Mouse (Mus musculus) heart, postnatal 25 days (tissue): ENCODE measurements around the gene Srsf6. TPM values are rescaled to one million over a fixed set of nuclear protein-coding genes. Genes with fewer than 3 reads are reported as not detected.
A peak's percentile ranks its signal among the peaks of the same experiment; 100 is the strongest.

ENCODE experiments used
- DNase-seq: peaks from one replicate; pipeline ENCODE4 v3.0.0; 2022; ENCODE audit warnings: low spot score
- intact Hi-C: fragments of 180-260 bp; cut with DNase I; formaldehyde crosslinking; loops from one replicate; pipeline ENCODE4 v1.15.1; 2025
- total RNA-seq, 2 experiments: library from RNA; stranded (reverse); gene quantifications; 2 replicates each; pipeline ENCODE4 v1.2.3; 2021

The Srsf6 gene
- total RNA-seq, 2 experiments from 2014 or later: 63.7 to 70.7 TPM

DNA sequence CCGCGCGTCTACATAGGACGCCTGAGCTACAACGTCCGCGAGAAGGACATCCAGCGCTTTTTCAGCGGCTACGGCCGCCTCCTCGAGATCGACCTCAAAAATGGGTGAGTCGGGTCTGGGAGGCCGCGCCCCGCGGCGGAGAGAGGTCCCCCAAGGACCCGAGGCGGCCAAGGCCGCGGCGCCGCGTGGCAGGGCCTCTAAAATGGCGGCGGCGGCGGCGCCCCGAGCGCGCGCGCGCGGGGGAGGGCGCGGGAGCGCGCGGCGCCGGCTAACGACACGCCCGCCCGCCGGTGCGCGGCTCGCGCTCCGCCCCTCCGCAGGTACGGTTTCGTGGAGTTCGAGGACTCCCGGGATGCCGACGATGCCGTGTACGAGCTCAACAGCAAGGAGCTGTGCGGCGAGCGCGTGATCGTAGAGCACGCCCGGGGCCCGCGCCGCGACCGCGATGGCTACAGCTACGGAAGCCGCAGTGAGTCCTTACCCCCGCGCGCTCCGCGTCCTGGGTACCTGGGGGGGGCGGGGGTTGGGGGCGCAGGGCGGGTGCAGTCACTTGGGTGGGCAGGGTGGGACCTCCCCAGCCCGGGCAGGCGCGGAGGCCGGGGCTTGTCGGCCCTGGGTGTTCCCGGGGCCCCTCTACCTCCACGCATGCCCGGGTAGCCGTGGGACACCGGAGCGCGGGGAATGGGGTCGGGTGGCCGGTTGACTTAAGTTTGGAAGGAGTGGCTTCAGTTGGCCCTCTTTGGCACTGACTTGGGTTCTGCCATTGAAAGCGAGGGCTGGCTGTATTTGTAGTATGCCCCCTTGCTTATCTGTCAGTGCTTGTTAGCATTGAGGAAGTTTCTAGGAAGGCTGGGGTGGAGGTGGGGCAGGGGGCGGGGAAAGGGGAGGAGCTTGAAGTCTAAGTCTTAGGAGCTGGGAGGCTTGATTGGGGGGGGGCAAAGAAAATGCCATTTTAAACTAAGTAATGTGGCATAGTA, 634 bp downstream of the Srsf6 start:
- intact Hi-C loops: loop anchor here (5.0 kb wide), 1 partner anchor 85 kb away; the partner anchor contains the start of gene Ift52

DNA sequence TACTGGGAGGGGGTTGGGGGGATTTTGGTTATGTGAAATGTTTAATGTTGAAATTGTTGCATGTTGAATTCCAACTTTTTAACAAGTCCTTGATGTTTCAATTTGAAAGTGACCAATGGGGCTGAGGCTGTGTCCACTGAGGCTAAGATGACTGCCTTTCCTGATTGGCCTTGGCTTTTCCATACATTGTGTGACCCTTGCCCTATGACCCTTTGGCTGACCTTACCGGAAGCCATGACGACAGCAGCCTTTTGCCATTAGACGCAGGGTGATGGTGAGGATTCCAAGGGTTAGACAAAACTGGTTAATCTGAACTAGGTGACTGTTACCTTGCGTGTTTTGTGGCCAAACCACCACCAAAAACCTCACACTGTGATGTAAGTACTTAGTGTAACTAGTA, 1.4 kb downstream of the Srsf6 start:
- intact Hi-C loops: loop anchor here (5.0 kb wide), 1 partner anchor 85 kb away; the partner anchor contains the start of gene Ift52
- DNase-seq: no peak

More for the DNA sequence above, 634 bp downstream of the Srsf6 start:
- DNase-seq: peak; percentile 33

DNA sequence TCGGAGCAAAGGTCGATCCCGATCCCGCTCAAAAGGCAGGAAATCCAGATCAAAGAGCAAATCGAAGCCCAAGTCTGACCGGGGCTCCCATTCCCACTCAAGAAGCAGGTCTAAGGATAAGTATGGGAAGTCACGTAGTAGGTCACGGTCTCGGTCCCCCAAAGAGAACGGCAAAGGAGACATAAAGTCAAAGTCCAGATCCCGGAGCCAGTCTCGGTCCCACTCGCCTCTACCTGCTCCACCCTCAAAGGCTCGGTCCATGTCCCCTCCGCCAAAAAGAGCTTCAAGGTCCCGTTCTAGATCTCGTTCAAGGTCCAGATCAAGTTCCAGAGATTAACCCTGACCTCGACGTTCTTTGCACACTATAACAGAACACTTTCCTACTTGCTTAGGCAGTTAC, 3.1 kb downstream of the Srsf6 start:
- intact Hi-C loops: loop anchor here (5.0 kb wide), 1 partner anchor 83 kb away; the partner anchor contains the start of gene Ift52
- DNase-seq: no peak

DNA sequence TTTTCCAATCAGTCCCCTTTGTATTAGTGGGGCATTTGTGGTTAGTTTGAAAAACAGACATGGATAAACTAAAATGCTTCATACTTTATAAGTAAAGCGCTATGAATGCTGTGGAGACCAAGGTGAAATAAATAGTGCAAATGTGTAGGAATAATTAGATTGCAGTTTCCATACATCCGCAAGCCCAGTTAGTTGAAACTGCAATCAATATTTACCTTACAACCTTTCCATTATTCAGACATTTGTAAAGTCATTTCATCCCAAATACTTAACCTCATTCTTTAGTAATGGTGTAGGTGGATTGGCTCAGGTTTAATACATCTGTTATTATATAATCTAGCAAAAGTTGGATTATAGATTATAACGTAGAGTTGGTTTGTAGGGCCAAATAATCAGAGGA, 4.4 kb downstream of the Srsf6 start:
- DNase-seq: no peak
- intact Hi-C loops: no loop called here

DNA sequence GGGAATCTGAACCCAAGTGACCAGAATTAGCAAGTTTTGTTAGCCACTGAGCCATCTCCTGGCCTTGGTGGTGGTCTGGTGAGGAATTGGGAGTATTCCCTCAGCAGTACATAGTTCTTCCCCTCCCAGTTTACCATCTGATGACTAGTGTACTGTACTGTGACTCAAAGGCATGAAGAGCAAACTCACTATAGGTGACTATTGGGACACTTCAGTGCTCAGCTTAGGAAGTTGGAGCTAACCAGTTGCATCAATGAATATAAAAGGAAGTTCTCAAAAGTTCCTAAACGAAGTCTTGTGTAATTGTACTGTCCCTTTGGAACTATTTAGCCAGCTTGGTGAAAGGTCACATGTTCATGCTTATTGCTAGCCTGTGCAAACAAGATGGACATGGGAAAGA, 8.2 kb downstream of the Srsf6 start:
- DNase-seq: no peak
- intact Hi-C loops: no loop called here

DNA sequence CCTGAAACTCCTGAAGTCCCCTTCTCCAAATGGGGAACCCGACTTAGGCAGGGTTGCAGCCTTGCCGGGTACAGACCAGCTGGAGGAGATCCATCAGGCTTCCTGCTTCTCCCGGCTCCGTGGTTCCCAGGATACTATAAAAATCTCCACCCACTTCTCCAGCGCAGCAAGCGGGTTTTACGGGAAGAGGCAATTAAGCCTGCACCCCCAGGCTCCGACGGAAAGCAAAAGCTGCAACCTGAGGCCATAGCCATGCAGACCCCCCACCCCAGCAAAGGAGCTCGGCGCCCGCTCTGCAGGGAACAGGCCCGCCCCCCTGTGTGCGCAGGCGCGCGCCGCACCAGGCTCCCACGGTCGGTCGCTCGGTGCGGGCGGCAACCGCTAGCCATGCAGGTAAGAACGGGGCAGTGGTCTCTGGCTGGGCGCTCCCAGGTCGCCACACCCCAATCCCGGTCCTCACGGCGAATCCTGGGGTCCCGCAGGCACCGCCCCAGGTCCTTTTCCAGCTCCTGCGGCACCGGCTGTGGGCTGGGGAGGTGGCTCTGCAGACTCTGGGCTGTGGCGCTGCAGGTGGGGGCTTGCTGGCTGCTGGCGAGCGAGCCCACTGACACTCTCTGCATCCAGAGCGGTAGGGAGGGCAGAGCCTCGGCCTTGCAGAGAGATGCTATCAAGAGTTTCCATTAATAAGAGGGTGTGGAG, 12.0 kb downstream of the Srsf6 start, which contains the start of gene L3mbtl1:
L3mbtl1 (plus strand) TSS at position 325 of the 699 bp plus-strand sequence.
- DNase-seq: no peak
- intact Hi-C loops: no loop called here

DNA sequence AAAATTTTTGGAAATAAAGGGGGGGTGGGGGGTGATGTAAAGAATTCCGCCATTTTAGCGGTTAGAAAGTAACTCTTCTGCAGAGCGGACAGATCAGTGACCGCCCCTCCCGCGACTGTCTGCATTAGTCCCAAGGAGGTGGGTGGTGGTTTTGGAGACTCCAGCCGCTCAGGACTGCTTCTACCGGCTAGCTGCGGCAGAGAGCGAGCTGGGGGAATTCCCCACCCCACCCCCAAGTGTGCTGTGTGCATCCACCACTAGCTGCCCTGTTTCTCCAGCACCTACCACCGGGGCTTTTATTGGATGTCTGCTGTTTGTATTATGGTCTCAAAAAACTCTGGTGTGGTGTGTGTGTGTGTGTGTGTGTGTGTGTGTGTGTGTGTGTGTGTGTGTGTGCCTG, 12.6 kb downstream of the Srsf6 start:
- intact Hi-C loops: no loop called here
- DNase-seq: no peak

DNA sequence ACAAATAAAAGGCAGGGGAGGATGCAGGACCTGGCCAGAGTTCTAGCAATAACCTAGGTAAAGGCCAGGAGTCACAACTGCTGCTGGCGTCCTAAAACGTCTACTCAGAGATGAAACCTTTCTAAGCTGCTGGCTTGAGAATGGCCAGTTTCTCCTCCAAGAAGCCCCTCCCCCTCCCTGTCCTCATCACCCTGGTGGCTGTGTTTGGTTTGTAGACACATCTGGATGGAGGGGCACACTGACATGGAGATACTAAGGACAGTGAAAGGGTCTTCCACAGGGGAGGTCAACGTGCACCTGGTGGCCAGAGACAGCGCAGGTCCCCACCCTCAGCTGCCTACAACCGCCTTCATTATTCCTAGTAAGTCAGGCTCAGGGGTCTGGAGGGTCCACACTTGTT, 15.6 kb downstream of the Srsf6 start:
- intact Hi-C loops: no loop called here

DNA sequence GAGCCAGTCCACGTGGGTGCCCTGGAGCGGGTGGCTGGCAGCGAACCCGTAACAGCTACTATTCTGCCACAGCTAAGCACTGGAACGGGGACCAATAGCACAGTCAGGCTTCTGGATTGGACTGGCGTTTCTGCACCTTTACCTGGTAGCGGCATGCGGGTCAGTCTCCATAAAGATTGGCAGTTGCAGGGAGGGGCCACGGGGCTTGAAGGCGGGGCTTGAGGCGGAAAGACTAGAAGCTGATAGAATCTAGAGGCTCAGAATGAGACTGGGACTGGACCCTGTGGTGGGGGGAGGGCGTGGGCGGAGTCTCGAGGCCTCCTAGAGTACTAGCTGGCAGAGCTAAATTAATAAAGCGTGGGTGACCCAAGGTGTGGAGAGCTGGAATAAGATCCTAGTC, 16.4 kb downstream of the Srsf6 start:
- no peak for DNase-seq
- intact Hi-C loops: no loop called here

More for the DNA sequence above, 15.6 kb downstream of the Srsf6 start:
- DNase-seq: no peak

DNA sequence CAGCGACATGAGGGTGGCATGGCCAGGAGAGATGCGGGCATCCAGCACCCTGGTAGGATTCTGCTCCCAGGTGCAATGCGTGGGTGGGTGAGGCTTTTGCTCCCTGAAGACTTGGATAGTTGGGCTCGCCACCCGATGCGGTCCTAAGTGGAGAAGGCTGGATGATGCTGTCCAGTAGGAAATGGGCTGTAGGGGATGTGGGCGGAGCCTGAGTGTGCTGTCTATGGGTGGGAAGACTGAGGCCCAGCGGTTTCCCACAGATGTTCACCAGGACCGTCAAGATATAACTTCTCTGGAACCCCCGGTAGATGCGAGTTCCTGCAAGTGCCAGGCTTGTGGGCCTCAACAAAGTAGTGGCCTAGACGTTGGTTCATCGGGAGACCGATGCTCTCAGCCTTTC, 16.9 kb downstream of the Srsf6 start:
- intact Hi-C loops: no loop called here
- no peak for DNase-seq

DNA sequence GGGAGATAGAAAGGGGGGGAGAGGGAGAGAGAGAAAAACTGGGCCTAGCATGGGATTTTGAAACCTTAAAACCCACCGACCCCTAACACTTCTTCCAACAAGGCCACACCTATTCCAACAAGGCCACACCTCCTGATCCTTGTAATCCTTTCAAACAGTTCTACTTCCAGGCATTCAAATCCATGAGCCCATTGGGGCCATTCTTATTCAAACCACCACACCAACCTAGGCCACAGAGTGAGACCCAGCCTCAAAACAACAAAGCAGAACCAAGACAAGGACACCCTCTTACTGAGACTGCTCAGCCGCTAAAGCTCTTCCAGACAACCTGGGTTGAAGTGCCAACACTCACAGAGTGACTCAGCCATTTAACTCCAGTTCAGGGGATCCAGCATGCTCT, 19.4 kb downstream of the Srsf6 start:
- intact Hi-C loops: no loop called here

DNA sequence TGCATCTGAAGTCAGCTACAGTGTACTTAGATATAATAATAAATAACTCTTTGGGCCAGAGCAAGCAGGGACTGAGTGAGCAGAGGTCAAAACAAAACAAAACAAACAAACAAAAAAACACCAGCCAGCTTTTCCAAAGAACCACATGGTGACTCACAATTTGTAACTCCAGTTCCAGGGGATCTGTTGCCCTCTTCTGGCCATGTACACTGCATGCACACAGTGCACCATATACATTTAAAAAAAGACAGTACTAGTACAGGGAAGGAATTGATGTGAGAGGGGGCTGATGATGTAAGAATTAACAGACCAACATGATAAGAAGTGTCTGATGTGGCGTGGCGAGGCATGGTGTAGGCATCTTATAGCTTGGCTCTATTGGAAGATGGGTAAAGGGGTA, 25.5 kb downstream of the Srsf6 start:
- DNase-seq: no peak
- intact Hi-C loops: no loop called here

More for the DNA sequence above, 19.4 kb downstream of the Srsf6 start:
- DNase-seq: no peak

DNA sequence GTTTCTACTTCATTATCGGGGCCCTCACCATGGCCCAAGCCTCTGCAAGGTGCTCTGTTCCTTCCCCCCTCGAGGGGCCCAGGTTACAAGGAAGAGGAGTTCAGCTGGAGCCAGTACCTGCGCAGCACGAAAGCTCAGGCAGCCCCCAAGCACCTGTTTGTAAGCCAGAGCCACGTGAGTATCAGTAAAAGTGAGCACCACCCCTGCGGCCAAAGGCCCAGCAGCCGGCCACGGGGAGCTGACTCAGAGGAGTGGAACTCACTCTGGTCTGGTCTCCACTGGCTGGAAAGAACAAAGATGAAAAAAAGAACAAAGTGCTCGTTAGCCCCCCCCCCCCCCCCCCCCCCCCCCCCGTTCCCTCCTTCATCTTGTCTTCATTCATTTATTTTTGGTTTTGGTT, 30.0 kb downstream of the Srsf6 start:
- intact Hi-C loops: no loop called here
- DNase-seq: no peak

DNA sequence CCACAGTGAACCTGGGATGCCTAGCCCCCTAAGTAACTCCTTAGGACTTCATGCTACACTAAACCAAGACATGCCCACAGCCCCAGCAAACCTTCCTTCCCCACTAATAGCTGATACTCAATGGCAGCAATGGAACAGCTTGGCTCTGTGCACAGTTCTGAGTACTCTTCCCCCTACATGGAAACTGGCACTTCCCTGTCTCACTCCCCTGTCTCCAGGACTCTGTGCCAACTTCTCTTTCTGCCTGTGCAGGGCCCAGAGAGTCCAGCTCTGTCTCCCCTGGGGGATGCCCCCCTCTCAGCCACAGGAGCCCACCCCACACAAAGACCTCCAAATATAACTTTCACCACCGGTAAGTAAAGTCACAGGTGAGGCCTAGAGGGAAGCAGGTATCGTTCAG, 35.4 kb downstream of the Srsf6 start:
- no peak for DNase-seq
- intact Hi-C loops: no loop called here

DNA sequence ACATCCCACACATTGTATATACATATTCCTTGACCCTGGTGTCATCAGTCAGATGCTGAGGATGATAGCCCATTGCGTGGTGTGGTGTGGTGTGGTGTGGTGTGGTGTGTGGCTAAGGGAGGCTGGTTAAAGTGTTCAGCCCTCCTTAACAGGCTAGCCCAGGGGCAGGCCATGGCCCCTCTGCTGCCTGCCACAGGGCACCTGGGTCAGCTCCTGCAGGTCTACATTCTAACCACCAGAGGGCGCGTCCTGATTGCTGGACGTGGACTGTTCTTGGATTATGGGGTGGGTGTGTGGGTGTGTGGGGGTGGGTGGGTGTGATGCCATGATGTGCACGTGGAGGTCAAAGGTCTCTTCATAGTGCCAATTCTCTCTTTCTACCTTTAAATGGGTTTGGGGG, 37.0 kb downstream of the Srsf6 start:
- intact Hi-C loops: loop anchor here (1.0 kb wide), 1 partner anchor 31 kb away; no protein-coding TSS in a partner anchor
- no peak for DNase-seq

DNA sequence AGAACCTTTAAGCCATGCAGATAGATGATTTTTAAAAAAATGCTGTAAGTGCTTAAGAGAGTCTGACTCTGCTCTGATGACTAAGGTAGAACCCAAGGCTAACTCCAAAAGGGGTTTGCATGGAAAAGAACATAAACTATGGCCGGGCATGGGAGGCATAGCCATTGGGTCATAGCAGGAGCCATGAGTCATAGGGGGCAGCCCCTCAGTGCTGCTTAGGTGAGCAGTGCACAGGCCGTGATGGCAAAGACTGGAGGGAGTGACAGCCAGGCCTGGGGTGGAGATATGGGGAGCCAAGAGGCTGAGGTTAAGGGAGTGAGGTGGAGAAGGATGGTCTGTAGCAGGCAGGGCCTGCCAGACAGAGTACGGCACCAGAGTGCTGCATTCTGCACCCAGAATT, 37.8 kb downstream of the Srsf6 start:
- DNase-seq: no peak
- intact Hi-C loops: no loop called here

DNA sequence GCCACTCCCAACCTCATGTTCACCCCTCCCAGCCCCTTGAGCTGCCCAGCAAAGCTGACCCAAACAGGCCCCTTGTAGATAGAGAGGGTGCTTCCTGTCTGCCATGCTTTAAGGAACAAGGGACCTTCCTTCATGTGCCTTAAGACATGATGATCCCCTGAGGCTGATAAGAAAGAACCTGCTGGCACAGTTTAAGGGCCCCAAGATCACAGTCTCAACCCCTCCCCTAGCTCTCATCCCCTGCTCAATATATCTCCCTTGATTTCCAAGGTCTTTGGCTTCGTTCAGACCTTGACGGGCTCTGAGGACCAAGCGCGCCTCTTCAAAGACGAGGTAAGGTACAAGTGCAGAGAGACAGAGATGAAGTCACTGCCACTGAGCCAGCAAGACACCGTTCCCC, 39.6 kb downstream of the Srsf6 start:
- intact Hi-C loops: no loop called here
- no peak for DNase-seq

DNA sequence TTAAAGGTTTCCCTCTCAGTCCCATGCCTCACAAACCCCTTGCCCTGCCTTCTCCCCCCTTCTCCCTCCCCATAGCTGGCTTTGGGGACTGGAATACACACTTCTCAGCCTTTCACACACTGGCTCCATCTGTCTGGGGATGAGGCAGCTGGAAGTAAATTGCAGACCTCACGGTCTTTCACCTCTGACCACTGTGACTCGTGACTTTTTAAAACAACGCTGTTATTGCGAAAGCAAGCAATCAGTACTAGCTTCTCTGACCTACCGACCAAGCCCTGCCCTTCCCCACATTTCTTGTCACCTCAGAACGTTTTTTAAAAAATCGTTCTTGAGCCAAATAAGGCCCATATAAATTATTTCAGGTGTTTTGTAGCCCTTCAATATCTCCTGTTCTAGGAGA, 41.4 kb downstream of the Srsf6 start:
- no peak for DNase-seq
- intact Hi-C loops: no loop called here

DNA sequence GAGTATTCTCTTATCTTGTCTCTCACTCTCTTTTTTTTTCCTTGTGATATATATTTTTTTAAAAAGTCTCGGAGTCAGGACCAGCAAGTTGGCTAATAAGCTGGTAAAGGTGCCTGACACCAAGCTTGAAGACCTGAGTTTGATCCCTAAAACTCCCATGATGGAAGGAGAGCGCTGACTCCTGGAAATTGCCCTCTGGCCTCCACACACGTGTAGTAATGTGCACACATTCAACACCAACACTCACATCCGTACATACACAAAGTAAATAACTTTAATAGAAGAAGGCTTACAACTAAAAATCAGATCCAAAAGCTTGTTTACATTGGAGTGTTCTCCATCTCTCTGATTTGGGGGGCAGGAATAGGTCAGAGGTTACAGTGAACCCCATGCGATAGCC, 41.9 kb downstream of the Srsf6 start:
- DNase-seq: no peak
- intact Hi-C loops: no loop called here

DNA sequence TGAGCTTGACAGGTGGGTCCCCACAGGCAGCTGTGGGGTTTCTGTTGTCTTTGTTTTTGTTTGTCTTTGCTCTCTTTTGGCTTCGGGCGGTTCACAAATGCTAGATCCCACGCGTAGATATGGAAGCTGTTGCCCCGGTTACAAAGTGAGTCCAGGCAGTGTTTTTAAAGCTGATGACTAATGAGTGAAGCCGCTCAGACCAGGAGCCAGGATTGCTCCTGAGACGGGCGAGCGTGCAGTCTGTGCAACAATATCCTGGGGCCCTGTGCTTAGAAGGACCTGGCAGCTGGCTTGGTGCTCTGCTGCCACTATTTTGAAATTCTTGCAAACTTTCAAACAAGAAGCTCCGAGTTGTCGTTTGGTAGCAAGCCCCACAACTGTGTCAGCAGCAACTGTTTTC, 42.3 kb downstream of the Srsf6 start:
- no peak for DNase-seq
- intact Hi-C loops: no loop called here
